Mouse (Mus musculus): ENCODE measurements around the gene Sdk2.

Sdk2 gene

GRCm38 (mm10) chr11:113763449-113763848 is 303.4 kb downstream of the Sdk2 start:
- DNase-seq (ENCODE audit: low spot score) = no peak

DNA sequence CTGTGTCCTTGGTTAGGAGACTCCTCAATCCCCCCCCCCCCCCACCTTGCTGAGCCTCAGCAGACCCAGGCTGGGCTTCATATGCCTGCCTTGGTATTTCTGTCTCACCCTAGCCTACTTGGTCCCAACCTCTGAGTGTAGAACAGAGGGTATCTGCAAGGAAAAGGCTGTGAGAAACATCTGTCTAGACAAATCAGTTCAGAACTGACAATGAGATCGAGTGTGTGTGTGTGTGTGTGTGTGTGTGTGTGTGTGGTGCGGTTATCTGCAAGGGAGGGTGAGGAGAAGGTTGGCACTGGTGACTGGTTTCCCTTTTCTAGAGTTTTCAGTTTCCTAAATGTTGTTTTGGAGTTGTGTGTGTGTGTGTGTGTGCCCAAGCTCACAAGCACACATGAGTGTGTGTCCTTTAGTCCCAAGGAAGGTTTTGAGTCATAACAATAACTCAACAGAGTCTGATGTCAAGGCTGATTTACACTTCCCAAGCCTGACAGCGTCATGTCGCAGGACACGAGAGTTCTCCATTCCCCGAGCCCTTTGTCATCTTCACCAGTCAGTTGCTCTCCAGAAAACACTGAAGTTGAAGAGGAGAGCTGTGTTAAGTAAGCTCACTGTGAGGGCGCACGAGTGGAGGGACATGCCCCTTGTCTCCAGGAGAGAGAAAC is 304.6 kb downstream of the Sdk2 start:
- no peak for DNase-seq (ENCODE audit: low spot score)

- DNase-seq (ENCODE audit: low spot score) = no peak
These were observed 305.2 kb downstream of the Sdk2 start for GRCm38 (mm10) chr11:113761646-113762045.

GRCm38 (mm10) chr11:113760476-113760875 is 306.4 kb downstream of the Sdk2 start:
- DNase-seq (ENCODE audit: low spot score) = peak; percentile 74

GRCm38 (mm10) chr11:113758851-113759250 is 308.0 kb downstream of the Sdk2 start:
- no peak for DNase-seq (ENCODE audit: low spot score)

DNA sequence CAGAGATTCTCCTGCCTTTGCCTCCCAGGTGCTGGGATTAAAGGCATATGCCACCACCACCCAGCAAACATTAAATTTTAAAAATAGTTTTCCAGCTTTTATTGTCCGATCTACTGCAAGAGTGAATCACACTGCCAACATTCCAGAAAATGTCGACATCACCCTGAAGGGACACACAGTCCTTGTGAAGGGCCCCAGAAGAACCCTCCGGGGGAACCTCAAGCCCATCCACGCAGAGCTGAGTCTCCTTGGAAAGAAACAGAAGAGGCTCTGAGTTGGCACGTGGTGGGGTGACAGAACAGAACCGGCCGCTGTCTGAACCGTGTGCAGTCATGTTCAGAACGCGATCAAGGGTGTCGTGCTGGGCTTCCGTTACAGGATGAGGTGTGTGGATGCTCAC is 310.3 kb downstream of the Sdk2 start:
- peak; percentile 70 for DNase-seq (ENCODE audit: low spot score)

DNA sequence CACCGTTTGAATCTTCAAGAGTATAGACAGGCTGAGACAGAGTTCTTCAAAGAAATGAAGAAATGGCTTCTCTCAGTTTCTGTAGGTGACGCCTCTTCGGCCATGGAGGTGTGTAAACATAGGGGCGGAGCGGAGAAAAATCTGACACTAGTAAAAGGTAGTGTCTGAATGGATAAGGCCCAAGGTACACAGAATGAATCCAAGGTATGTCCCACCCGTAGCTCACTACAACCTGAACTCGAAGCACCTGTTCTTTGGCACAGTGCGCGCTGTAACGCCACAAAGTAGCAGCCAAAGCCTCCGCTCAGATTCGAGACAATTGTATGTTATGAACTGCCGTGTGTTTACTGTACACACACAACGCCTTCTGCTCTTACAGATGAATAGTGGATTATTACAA is 311.0 kb downstream of the Sdk2 start:
- no peak for DNase-seq (ENCODE audit: low spot score)

DNA sequence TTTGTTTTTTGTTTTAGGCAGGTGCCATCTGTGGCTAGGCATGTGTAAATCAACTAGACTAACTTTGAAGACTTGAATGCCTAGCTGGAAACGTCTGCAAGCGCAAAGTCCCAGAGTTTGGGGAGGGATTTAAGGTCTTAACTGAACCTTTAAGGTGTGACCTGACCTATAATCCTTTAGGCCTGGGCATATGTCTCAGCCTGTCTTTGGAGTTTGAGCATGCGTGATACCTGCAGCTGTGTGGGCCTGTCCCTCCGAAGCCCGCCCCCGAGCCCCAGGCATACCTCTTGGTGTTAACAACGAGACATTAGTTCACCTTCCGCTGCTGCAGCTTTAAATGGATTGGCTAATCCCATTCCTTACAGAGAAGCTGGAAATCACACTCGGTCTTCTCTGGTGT is 312.0 kb downstream of the Sdk2 start:
- no peak for DNase-seq (ENCODE audit: low spot score)

GRCm38 (mm10) chr11:113752685-113753430 is 314.0 kb downstream of the Sdk2 start:
- no peak for DNase-seq (ENCODE audit: low spot score)

DNA sequence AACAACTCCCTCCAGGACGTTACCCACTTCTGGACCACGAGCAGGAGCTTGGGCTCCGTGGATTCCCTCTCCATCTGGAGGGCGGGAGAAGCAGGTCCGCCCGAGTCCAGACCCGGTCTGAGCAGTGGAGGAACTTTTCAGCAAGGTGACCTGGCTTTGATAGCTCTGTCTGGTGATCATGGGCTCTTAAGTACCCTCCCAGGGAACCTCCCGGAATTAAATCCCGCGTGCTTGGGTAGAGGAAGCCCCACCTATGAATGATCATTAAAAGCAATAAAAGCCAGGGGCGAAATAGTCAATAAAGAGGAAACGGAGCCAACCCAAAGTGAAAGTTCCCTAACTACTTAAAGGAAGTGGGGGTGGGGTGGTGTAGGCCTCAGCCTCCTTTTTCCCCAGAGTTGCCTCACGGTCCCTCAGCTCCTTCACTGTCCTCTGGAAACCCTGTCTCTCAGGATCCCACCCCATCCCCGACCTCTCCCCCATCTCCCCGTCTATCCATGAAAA is 314.6 kb downstream of the Sdk2 start:
- peak; percentile 33 for DNase-seq (ENCODE audit: low spot score)

GRCm38 (mm10) chr11:113751484-113752084 is 315.3 kb downstream of the Sdk2 start, which contains the start of gene Cdc42ep4:
TSS of gene Cdc42ep4 (minus strand) at chr11:113751881.
- DNase-seq (ENCODE audit: low spot score) = peak; percentile 88

DNA sequence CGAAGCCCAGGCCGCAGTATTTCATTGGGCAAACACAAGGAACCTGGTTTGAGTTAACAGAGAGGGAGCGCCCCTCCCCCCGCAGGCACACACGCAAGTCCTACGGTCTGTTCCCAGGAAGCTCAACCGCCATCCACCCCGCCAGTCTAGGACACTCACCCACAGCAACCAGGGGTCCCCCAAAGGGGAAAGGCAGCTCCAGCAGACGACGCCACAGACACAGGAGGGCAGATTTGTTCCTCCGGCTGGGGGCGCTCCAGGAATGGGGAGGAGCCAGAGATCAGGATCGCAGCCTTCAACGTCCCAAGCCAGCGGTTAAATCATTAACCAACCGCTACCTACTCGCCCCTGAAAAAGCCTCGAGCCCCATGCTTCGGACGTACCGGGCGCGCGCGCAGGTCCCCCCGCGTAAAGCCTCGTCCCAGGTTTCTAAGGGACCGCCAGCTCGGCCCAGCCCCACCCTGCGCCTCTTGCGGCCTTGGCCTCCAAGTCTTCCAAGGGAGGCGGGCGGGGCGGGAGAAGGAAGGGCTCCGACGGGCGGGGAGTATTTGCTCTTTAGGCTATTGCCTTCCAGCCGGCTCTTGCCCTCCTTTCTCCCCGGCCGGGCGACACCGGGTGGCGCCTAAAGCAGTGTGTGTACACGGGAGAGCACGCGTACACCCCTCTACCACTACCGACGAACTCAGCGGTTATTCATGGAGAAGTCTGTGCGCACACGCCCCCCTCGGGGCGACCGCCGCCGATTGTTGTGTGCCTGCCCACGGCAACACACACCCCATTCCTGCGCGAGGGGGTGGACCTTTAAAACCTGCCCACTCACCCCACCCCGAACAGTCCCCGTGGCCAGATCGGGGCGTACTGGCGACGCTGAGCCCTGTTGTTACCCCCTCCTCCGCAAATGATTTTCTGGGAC is 316.0 kb downstream of the Sdk2 start:
- peak; percentile 83 for DNase-seq (ENCODE audit: low spot score)

GRCm38 (mm10) chr11:113749749-113750351 is 317.0 kb downstream of the Sdk2 start:
- DNase-seq (ENCODE audit: low spot score) = no peak

DNA sequence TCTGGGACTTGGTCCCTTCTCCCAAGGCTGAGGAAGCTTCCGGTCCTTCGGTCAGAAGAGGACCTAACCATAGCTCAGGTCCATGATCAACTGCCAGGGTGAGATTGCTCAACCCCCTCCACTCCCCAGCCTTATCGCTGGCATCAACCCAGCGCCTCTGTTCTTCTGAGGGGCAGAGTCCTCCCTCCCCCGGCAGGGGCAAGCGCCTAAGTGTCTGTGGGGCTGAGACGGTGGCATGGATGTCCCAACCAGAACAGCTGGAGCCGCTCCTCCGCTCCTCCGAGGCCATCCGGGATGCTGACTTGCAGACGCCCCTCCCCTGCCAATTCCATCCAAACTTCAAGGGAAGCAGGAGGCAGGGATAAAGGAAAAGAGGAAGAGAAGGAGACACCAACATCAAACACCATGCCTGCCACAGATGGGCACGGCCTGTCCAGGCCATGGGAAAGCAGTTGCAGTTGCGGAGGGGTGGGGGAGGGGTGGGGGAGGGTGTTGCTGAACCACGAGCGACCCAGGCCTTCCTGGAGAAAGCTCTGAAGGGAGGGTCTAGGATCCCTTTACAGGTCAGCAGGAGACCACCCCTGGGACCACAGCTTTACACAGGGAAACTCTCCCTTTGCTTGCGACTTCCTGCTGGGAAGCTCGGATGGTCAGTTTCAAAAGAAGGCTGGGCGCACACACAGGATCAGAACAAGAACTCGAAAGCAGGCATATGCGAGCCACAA is 317.9 kb downstream of the Sdk2 start:
- DNase-seq (ENCODE audit: low spot score) = peak; percentile 89

- DNase-seq (ENCODE audit: low spot score) = no peak
These were observed 319.0 kb downstream of the Sdk2 start for GRCm38 (mm10) chr11:113747725-113748380.

- DNase-seq (ENCODE audit: low spot score) = peak; percentile 82
These were observed 319.8 kb downstream of the Sdk2 start for GRCm38 (mm10) chr11:113747056-113747455.

GRCm38 (mm10) chr11:113745961-113746360 is 320.9 kb downstream of the Sdk2 start:
- no peak for DNase-seq (ENCODE audit: low spot score)

DNA sequence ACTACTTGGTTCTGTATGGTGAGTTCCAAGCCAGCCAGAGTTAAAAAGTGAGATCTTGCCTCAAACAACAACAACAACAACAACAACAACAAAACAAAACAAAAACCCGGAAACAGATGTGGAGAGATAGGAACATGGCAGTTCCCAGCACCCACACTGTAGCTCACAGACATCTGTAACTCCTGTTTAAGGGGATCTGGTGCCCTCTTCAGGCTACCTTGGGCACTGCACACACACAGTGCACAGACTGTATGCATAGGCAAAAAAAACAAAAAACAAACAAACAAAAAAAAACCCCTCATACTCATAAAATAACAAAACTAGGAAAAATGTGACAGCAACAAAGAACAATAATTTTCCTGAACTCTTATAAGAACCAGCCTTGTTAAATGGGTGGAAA is 323.8 kb downstream of the Sdk2 start:
- DNase-seq (ENCODE audit: low spot score) = no peak

- no peak for DNase-seq (ENCODE audit: low spot score)
These were observed 326.7 kb downstream of the Sdk2 start for GRCm38 (mm10) chr11:113740100-113740499.

GRCm38 (mm10) chr11:113739213-113739612 is 327.6 kb downstream of the Sdk2 start:
- peak; percentile 90 for DNase-seq (ENCODE audit: low spot score)

Measured in lung, postnatal 25 days (tissue).